Mouse (Mus musculus): ENCODE measurements around the gene Krtap3-1. TPM values are rescaled to one million over a fixed set of nuclear protein-coding genes. Genes with fewer than 3 reads are reported as not detected.
"Not testable (repeated sequence)": the region's sequence is repeated elsewhere in the genome, so short reads cannot be mapped to it uniquely, and the experiment has no call there.

Krtap3-1 gene
- not detected in 2 replicates for polyA plus RNA-seq (2012; rRNA removed)

GRCm38 (mm10) chr11:99566530-99566929 is at the start of gene Krtap3-1:
TSS of gene Krtap3-1 (minus strand) at chr11:99566630.
- no peak for DNase-seq (ENCODE audit: low read depth)

GRCm38 (mm10) chr11:99614796-99615363 is 48.5 kb upstream of the Krtap3-1 start, which contains the start of gene Krtap2-4:
TSS of gene Krtap2-4 (minus strand) at chr11:99614846.
- DNase-seq (ENCODE audit: low read depth), result no peak

GRCm38 (mm10) chr11:99610089-99610488 is 43.7 kb upstream of the Krtap3-1 start, which contains the start of gene Gm11937:
TSS of gene Gm11937 (minus strand) at chr11:99610189.
- not testable (repeated sequence) for DNase-seq (ENCODE audit: low read depth)

- DNase-seq (ENCODE audit: low read depth), result no peak
Measured at GRCm38 (mm10) chr11:99609126-99609525, 42.7 kb upstream of the Krtap3-1 start.

GRCm38 (mm10) chr11:99603208-99603607 is 36.8 kb upstream of the Krtap3-1 start, which contains the start of gene Gm11938:
TSS of gene Gm11938 (minus strand) at chr11:99603308.
- DNase-seq (ENCODE audit: low read depth), result not testable (repeated sequence)

- not testable (repeated sequence) for DNase-seq (ENCODE audit: low read depth)
Measured at GRCm38 (mm10) chr11:99597742-99598141, 31.3 kb upstream of the Krtap3-1 start, which contains the start of gene Krtap9-3. TSS of gene Krtap9-3 (minus strand) at chr11:99598105.

- no peak for DNase-seq (ENCODE audit: low read depth)
Measured at GRCm38 (mm10) chr11:99590981-99591380, 24.6 kb upstream of the Krtap3-1 start, which contains the start of gene Krtap1-3. TSS of gene Krtap1-3 (minus strand) at chr11:99591339.

GRCm38 (mm10) chr11:99585096-99585495 is 18.7 kb upstream of the Krtap3-1 start:
- no peak for DNase-seq (ENCODE audit: low read depth)

GRCm38 (mm10) chr11:99583245-99583704 is 16.8 kb upstream of the Krtap3-1 start, which contains the start of gene Krtap1-4:
TSS of gene Krtap1-4 (minus strand) at chr11:99583654.
- no peak for DNase-seq (ENCODE audit: low read depth)

GRCm38 (mm10) chr11:99581564-99581963 is 15.1 kb upstream of the Krtap3-1 start:
- DNase-seq (ENCODE audit: low read depth), result no peak

GRCm38 (mm10) chr11:99581051-99581450 is 14.6 kb upstream of the Krtap3-1 start:
- DNase-seq (ENCODE audit: low read depth), result no peak

GRCm38 (mm10) chr11:99580636-99581035 is 14.2 kb upstream of the Krtap3-1 start, which contains the start of gene Krtap1-5:
TSS of gene Krtap1-5 (minus strand) at chr11:99581016.
- DNase-seq (ENCODE audit: low read depth), result no peak

GRCm38 (mm10) chr11:99574106-99574505 is 7.7 kb upstream of the Krtap3-1 start:
- peak; percentile 2 for DNase-seq (ENCODE audit: low read depth)

GRCm38 (mm10) chr11:99573164-99573563 is 6.7 kb upstream of the Krtap3-1 start:
- DNase-seq (ENCODE audit: low read depth), result no peak

- DNase-seq (ENCODE audit: low read depth), result no peak
Measured at GRCm38 (mm10) chr11:99562580-99562979, 3.9 kb downstream of the Krtap3-1 start.

GRCm38 (mm10) chr11:99559366-99559765 is 7.1 kb downstream of the Krtap3-1 start, which contains the start of gene Gm11939:
TSS of gene Gm11939 (minus strand) at chr11:99559466.
- no peak for DNase-seq (ENCODE audit: low read depth)

- DNase-seq (ENCODE audit: low read depth), result no peak
Measured at GRCm38 (mm10) chr11:99557976-99558745, 8.3 kb downstream of the Krtap3-1 start.

- no peak for DNase-seq (ENCODE audit: low read depth)
Measured at GRCm38 (mm10) chr11:99556753-99557152, 9.7 kb downstream of the Krtap3-1 start, which contains the start of gene Krtap3-2. TSS of gene Krtap3-2 (minus strand) at chr11:99556853.

- no peak for DNase-seq (ENCODE audit: low read depth)
Measured at GRCm38 (mm10) chr11:99556195-99556594, 10.2 kb downstream of the Krtap3-1 start.

- no peak for DNase-seq (ENCODE audit: low read depth)
Measured at GRCm38 (mm10) chr11:99550765-99551164, 15.7 kb downstream of the Krtap3-1 start, which contains the start of gene Krtap3-3. TSS of gene Krtap3-3 (minus strand) at chr11:99550865.

- DNase-seq (ENCODE audit: low read depth), result no peak
Measured at GRCm38 (mm10) chr11:99547892-99548291, 18.5 kb downstream of the Krtap3-1 start.

- no peak for DNase-seq (ENCODE audit: low read depth)
Measured at GRCm38 (mm10) chr11:99539721-99540120, 26.7 kb downstream of the Krtap3-1 start.

Measured in gonadal fat pad, adult 2 months (tissue).